Comparison of ENCODE assay signal across 17 mouse cellular contexts in the genomic region with DNA sequence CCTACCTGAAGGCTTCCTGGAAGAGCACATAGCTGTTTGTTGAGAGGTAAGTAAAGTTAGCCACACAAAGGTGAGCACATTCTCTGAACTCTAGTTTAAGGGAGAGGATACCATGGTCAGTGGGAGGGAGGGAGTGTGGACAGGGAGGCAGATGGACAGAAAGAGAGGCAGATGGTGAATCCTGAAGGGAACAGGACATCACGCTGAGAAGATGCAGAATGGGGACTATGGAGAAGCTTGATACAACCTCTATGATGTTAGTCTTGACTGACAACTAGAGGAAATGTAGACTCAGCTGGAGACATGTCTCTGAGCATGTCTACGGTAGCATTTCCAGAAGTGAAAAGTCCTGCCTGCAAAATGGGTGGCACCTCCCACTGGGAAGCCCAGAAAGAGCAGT. TPM values are rescaled to one million over a fixed set of nuclear protein-coding genes. Genes with fewer than 3 reads are reported as not detected.
A peak's percentile ranks its signal among the peaks of the same experiment; 100 is the strongest.
DNase-seq lines count a peak whose midpoint lies in the region; ATAC-seq lines count a peak whose summit lies in the region.
"Had no signal": no experiment of that assay in that cellular context is flagged by ENCODE, and none has a peak within 500 bp of the region (broad histone marks: within the 10 kb centered on the region; RNA-seq: fewer than 3 reads in every experiment).

No protein-coding gene starts in this region.

- H3K9ac ChIP-seq in kidney, embryonic 16.5 days (replicated peaks; ENCODE audit: low read length), result no peak overlapping the region
- H3K9ac ChIP-seq: embryonic facial prominence, embryonic 13.5 days; forebrain, embryonic 13.5 days; forebrain, postnatal 0 days; heart, embryonic 12.5 days had no signal

- peak; percentile 87 for DNase-seq in cerebellum, adult 11-12 months
- peak; percentile 72 for DNase-seq in cerebellum, adult 8-10 months
- peak; percentile 36 to 58 for DNase-seq in cerebellum, postnatal 14 days
- DNase-seq in layer of hippocampus, postnatal 10 days (ENCODE audit: low spot score in 2 of 2), result no peak
- DNase-seq in kidney, postnatal 10 days, result no peak
- DNase-seq: adrenal gland, adult 8-10 months; adrenal gland, postnatal 36 days; forebrain, postnatal 0 days; gastrocnemius, postnatal 14 days; kidney, adult 11 months; kidney, adult 9 months had no signal

- no peak overlapping the region for H3K4me2 ChIP-seq in kidney, embryonic 16.5 days (replicated peaks; ENCODE audit: low read depth, low read length)
- H3K4me2 ChIP-seq: embryonic facial prominence, embryonic 13.5 days; forebrain, embryonic 13.5 days; heart, embryonic 12.5 days had no signal

- H3K4me1 ChIP-seq in kidney, embryonic 16.5 days (ENCODE audit: insufficient read depth, low read length), result 0 out of 2 replicates have a peak, but pooled peaks cover 1% of the 10 kb centered on the region
- H3K4me1 ChIP-seq: forebrain, embryonic 13.5 days; heart, embryonic 12.5 days; hindbrain, embryonic 10.5 days had no signal

- H3K27ac ChIP-seq in kidney, embryonic 16.5 days (ENCODE audit: low read length), result no peak overlapping the region
- H3K27ac ChIP-seq: embryonic facial prominence, embryonic 13.5 days; forebrain, embryonic 13.5 days; hindbrain, embryonic 10.5 days had no signal

- H3K27me3 ChIP-seq in kidney, embryonic 16.5 days (ENCODE audit: insufficient read depth, low read length), result no peaks in the 10 kb centered on the region
- H3K27me3 ChIP-seq: embryonic facial prominence, embryonic 13.5 days; forebrain, embryonic 13.5 days; heart, embryonic 12.5 days had no signal

- H3K4me3 ChIP-seq in kidney, embryonic 16.5 days (ENCODE audit: low read length), result no peak overlapping the region
- H3K4me3 ChIP-seq: embryonic facial prominence, embryonic 13.5 days; forebrain, embryonic 13.5 days; heart, embryonic 12.5 days; hindbrain, embryonic 10.5 days had no signal

- no peak for ATAC-seq in kidney, embryonic 16.5 days (ENCODE audit: low FRiP score, low TSS enrichment)
- ATAC-seq: forebrain, embryonic 13.5 days; forebrain, postnatal 0 days; hindbrain, embryonic 16.5 days had no signal

- no peaks in the 10 kb centered on the region for H3K9me3 ChIP-seq in kidney, embryonic 16.5 days (ENCODE audit: low read length)
- H3K9me3 ChIP-seq: embryonic facial prominence, embryonic 13.5 days; forebrain, embryonic 13.5 days; heart, embryonic 12.5 days; hindbrain, embryonic 10.5 days had no signal

- no peaks in the 10 kb centered on the region for H3K36me3 ChIP-seq in kidney, embryonic 16.5 days (ENCODE audit: insufficient read depth, low read length)
- H3K36me3 ChIP-seq: embryonic facial prominence, embryonic 13.5 days; heart, embryonic 12.5 days; hindbrain, embryonic 10.5 days had no signal

- 89% methylated on average over 2 of the region's 2 CpGs for WGBS in kidney, embryonic 16.5 days

RNA-seq across cellular contexts. Expression of a gene that starts 19.1 kb away (rescaled TPM):
- total RNA-seq in layer of hippocampus, postnatal 10 days (2021), result 10 to 100 TPM; 65.9 to 73.9 TPM
- polyA plus RNA-seq in kidney, embryonic 16.5 days (2015; fragmentation: Nextera tagmentation; extraction: Ambion mirVana), result 6.8 and 8.9 TPM in 2 replicates

Comparison
In these comparisons a context has a peak if more than half of its experiments do, and no peak if none do; other contexts are left out.
1. DNase-seq: peak in cerebellum, adult 11-12 months (single experiment), cerebellum, adult 8-10 months (single experiment) and cerebellum, postnatal 14 days (2 of 2); none in layer of hippocampus, postnatal 10 days (0 of 2) and kidney, postnatal 10 days (single experiment).